Mouse (Mus musculus) kidney, adult 8-10 months (tissue): ENCODE results near the gene Fam129b.

ENCODE experiments used
- DNase-seq, 2 experiments: peaks; one replicate each; pipeline ENCODE4 v3.0.0; 2022

Fam129b gene

DNA sequence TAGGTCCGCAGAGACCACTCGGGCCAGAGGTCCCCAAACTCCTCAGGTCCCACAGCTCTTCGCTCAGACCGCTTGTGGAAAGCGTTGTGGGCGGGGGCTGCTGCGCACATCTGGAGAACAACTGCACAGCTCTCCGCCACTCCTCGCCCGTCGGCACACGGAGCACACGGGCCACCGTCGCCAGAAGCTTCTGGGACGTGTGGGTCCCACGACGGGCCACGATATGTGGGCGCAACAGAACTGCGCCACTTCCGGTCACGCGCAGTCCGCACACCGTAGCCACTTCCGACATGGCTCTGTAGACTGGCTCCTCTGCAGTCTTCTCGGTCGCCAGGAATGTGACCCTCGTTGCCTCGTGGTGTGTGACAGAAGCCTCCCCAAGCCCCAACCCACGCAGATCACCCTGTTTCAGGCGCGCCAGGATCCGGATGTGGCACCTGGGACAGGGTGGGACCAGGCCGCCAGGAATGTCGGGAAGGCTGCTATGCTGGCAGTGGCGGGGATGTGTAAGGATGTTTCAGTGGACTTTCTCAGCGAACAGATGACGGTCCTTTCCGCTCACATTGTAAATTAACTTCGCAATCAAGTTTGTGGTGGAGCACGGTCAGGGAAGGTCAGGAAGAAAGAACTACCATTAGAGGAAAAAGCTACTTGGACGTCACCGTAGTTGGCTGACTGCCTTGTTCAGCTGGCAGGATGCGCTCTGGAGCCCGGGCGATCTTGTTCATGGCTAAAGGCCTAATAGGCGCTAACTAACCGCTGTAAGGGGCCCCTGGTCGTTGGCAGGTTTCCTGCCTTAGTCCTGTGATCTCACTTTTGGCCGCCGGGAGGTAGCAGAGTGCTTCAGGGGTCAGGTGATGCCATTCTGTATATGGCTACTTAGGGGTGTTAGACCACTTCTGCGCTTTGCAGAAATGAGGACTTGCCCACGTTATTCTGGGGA is 91.0 kb downstream of the Fam129b start:
- DNase-seq = peak; percentile 86 to 87

DNA sequence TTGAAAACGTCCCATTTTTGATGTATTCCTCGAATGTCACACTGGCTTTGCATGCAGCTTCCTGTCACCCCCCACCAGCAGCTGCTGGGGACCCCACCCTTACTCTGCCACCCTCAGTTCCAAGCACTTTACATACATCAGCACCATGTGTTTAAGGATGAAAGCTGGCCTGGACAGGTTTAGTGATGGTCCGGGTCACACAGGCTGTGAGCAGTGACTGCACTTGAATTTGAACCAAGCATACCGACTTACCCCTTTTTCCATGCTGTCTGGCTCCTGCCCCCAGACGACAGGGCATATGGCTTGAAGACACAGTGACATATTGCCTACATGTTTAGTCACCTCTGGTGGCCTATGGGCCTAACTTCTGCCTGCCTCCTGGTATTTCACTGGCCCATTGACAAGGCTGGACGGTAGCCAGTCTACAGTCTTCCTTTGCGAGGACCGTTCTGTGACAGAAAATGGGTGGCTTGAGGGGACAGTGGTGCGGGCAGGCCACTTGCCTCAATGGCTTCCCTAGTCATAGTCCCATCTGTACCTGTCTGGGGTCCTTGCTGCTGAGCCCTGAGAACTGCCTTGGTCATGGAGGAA is 92.2 kb downstream of the Fam129b start:
- no peak for DNase-seq

DNA sequence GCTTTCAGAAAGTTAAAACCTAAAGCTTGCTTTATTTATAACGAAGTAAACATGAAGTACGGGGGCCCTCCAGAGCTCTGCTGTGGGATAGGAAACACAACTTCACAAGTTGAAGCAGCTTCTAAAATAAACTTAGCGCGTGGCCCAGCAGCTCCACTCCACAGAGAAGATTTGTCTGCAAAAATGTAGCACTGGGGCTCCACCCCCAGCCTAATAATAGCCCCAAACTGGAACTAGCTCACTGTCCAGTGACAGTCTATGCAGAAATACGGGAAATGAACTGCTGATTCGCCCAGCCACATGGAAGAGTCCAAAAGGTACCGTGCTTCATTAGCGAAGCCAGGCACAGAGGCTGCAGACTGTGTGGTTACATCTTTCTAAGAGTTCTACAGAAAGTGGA is 93.4 kb downstream of the Fam129b start:
- DNase-seq = no peak

DNA sequence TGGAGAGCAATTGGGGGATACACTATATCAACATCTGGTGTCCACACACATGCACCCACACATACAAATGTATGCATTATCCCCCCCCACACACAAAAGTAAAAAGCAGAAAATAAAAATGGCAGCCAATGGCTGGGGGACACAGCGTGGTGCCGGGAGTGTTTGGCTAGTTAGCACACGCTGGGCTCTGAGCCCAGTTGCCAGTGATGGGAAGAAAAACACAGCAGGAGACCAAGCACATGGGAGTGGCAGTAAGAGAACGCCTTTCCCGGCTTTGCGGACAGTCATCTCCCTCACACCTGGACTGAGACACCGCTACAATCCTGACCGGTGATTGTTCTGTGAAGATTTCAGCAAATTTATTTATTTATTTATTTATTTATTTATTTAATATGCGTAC is 95.3 kb downstream of the Fam129b start:
- no peak for DNase-seq

DNA sequence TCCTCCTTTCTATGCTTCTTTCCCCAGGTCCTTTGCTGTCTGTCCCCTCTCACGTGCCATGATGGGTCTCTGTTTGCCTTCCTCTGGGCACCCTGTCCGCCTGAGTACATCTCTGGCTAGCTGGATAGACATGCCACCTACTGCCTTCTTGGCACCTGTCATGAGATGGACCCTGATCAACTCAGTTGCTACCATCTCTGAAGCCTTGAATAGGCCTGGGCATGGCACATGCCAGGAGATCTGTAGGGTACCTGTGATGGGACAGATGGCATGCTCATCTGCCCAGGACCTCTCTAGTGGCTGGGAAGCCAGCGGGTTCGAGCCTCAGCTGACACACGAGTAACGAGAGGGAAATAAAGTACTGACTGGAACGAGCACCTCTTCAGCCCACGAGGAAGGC is 98.3 kb downstream of the Fam129b start:
- DNase-seq = no peak
